Mouse (Mus musculus) cerebellum, postnatal 14 days (tissue): Measurements from ENCODE around the gene Zfp207.
"Not testable (repeated sequence)": the region's sequence is repeated elsewhere in the genome, so short reads cannot be mapped to it uniquely, and the experiment has no call there.

Experiments
- DNase-seq, 2 experiments: peaks; one replicate each; pipeline ENCODE4 v3.0.0; 2021; ENCODE audit warnings: mixed read lengths in 2 of 2

Zfp207 gene

DNA sequence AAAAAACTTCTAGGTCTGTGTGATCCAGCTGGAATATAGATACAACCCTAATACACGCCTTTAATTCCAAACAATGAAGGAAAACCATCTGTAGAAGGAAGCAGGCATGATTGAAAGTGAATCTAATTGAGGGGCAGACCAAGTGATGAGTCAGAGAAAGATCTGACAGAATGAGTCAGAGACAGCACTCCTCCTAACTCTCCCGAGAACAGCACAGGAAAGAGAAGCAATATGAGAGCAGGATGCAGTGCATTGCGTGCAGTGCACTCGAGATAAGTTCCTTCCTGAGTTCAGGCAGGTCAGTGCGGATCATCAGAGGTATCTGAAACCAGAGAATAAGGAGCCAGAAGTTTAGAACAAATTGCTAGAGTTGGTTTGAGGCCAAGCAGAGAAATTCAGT is 34.0 kb downstream of the Zfp207 start:
- DNase-seq, result no peak

DNA sequence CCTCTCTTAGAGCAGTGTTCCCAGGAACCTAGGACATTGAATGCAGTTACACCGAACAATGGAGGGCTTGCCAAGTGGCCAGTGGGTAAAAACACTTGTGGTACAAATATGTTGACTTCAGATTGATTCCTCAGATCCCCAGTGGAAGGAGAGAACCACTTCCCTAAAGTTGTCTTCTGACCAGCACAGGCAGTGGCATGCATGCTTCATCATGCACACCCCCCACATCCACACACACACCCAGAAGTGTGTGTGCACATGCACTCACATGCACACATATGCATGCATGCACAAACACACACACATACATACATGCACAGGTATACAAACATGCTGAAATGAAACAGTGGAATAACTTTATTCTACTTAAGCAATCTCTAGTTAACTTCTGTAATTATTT is 36.7 kb downstream of the Zfp207 start:
- DNase-seq, result no peak

DNA sequence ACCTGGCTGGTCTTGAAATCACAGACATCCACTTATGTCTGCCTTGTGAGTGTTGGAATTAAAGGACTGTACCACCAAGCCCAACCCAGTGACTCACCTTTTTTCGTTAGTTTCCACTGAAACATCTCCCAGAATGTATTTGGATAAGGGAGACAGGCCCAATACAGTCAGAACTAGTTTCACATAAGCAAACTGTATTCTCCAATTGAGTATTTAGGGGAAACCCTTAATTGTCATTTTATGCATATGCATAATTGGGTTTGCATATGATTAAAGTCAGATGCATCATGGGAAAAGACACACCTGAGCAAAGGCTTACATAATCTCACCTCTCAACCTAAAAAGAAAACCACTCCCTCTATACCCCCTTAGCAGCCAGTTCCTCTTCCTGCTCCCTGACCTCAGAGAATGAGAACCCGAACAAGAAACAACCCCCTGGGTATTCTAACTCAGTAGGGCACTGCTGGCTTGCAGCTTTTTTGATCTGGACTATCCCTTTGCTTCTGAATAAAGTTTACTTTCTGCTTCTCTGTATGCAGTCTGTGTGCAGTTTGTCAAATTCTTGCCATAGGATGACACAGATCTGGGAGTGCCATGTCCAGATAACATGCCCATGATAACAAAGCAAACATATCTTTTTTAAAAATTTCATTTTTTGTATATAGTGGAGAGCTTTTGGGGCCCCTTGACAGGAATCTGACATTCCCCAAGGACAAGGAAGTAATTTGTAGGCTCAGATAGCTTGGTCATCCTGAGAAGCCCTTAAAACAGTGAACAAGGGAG is 37.3 kb downstream of the Zfp207 start:
- DNase-seq, result no peak

DNA sequence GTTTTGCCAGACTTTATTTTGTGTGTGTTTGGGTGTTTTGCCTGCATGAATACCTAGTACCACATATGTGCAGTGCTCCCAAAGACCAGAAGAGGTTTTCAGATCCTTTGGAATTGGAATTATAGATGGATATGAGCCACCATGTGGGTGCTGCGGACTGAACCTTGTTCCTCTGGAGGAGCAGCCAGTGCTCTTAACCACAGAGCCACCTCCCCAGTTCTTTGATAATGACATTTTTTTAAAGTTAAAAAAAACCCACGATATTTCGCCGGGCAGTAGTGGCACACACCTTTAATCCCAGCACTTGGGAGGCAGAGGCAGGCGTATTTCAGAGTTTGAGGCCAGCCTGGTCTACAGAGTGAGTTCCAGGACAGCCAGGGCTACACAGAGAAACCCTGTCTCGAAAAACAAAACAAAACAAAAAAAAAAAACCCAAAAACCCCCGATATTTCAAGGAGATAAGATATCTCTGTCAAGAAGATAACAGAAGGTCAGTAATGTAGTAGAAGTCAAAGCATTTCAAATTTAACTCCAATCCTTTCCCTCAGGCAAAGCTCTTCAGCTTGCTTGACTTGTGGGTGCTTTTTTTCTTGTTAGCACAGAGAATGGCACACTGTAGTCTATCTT is 38.5 kb downstream of the Zfp207 start:
- DNase-seq, result no peak

DNA sequence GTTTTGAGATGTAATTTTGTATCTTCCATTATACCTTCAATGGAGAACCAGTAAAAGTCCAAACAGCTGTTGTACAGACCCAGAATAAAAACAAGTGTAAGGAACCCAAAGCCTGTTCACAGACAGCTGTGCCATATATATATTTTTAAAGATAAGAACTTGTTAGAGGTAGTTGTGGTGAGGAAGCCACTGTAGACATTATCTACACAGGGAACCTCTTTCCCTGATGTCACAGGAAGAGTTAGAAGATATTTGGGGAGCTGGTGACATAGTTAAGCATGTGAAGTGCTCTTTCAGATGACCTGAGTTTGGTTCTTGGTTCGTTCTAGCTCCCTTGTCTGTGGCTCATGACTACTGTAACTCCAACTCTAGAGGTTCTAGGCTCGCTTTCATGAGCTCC is 41.6 kb downstream of the Zfp207 start:
- no peak for DNase-seq

DNA sequence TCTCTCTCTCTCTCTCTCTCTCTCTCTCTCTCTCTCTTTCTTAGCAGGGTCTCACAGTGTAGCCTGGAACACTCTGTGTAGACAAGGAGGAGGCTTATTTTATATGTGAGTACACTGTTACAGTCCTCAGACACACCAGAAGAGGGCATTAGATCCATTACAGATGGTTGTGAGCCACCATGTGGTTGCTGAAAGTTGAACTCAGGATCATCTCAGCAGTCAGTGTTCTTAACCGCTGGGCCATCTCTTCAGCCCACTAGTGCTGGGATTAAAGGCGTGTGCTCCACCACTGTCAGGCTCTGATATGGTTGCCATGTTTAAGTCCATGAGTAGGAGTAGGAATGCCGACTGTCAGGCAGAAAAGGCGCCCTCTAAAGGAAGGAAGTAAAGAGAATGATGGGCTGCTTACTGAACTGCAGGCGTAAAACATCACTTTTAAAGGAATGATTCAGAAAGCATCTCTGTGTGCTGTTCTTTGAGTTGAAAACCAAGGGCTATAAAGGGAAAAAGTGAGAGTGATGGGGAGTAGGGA is 42.2 kb downstream of the Zfp207 start:
- no peak for DNase-seq

DNA sequence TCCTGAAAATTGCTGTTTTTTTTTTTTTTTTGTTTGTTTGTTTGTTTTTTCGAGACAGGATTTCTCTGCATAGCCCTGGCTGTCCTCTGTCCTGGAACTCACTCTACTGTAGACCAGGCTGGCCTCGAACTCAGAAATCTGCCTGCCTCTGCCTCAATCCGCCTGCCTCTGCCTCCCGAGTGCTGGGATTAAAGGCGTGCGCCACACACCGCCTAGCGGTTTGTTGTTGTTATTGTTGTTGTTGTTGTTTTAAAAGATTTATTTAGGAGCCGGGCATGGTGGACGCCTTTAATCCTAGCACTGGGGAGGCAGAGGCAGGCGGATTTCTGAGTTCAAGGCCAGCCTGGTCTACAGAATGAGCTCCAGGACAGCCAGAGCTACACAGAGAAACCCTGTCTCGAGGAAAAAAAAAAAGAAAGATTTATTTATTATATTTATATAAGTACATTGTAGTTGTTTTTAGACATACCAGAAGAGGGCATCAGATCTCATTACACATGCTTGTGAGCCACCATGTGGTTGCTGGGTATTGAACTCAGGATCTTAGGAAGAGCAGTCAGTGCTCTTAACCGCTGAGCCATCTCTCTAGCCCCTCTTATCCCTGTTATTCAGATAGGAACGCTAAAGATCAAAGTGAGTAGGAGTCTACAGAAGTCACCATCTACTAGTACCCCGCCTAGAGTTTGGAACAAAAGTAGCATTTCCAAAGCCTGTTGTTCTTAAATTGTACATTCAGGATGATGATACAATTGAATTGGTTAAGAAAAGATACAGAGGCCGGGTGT is 43.1 kb downstream of the Zfp207 start:
- not testable (repeated sequence) for DNase-seq

DNA sequence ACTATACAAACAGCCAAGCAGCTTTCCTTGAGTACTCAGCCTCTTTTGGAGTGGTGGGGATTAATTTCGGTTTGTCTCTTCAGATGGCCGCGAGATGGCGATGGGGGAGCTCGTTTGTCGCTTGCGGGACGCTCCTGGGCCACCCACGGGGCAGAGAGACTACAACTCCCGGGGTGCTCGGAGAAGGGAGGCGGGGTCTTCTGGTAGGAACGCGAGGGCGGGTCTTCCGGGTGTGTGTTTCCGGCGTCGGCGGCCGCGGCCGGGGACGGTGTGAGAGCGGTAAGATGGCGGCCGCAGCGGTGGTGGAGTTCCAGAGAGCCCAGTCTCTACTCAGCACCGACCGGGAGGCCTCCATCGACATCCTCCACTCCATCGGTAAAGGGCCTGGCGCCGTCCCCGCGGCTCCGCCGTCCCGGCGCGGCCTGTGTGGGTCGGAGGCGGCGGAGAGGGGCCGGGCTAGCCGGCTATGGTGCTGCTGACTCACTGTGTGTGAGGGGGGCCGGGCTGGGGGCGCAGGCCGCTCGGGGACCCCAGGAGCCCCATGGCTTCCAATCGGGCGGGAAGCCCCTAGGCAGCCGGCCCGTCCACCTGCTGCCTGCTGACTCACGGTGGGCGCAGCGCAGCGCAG is 45.4 kb downstream of the Zfp207 start, which contains the start of gene Psmd11:
Psmd11 (plus strand) TSS at position 235 of the 628 bp plus-strand sequence.
- DNase-seq, result peak; percentile 98

DNA sequence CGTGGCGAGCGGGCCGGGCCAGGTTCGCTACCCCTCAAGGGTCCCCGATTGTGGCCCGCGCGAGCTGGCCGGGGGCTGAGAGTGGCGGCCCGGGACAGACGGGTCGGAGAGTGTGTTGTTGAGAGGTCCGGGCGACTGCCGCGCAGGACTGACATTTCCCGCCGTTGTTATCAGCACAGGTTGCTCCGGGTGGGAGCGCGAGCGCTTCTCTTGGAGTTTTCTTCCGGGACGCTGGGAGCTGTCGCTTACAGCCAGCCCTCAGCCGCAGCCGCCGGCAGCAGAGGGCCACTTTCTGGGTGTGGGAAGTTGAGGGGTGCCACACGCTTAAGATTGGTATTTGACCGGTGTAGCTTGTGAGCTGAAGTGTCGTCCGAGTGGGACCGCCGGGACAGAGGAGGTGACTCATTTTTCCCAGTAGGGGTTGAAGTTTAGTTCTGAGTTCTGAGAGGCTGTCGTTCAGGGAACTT is 46.0 kb downstream of the Zfp207 start:
- no peak for DNase-seq

DNA sequence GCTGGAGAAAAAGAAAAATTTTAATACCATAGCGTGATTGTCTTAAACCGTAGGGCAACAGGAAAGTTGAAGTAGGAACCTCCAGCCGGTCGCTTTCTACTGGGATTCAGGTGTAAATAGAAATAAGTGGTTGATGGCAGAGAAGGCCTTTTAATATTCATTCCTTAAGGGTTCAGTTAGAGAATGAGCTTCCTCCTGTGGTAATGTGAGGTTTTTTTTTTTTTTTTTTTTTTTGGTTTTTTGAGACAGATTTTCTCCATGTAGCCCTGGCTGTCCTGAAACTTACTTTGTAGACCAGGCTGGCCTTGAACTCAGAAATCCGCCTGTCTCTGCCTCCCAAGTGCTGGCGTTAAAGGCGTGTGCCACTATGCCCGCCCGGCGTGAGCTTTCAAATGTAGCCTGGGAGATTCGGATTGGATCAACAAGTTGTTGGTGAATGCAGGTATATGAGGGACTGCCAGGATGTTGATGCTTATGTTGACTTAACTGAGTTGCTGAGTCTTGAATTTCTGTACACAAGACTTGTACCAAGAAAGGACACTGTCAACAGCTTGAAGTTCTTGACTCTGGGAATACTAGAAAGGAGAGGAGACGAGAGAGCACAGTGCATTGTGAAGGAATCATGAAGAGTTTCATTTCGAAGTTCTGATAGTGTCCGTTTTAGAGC is 46.6 kb downstream of the Zfp207 start:
- no peak for DNase-seq

DNA sequence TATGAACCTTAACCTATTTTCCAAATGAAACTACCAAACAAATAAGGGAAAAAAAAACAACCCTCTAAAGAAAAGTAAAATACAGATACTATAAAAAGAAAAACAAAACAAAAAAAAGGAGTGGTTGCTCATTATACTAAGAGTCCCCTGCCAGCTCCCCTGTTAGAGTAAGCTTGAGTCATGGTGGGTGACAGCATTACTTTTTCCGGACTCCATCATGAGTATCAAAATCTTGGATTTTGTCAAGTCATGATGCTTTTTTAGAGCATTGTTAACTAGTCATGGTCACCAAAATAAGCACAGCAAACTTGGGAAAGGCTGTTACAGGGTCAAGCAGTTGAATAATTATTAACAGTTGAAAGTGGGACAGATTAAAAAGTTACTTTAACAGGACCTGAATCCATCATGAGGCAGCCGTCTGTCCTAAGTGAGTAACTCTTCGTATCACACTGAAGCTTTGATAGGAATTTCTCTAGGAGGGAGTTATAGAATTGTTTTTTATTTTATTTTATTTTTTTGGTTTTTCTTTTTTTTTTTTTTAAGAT is 47.4 kb downstream of the Zfp207 start:
- no peak for DNase-seq

DNA sequence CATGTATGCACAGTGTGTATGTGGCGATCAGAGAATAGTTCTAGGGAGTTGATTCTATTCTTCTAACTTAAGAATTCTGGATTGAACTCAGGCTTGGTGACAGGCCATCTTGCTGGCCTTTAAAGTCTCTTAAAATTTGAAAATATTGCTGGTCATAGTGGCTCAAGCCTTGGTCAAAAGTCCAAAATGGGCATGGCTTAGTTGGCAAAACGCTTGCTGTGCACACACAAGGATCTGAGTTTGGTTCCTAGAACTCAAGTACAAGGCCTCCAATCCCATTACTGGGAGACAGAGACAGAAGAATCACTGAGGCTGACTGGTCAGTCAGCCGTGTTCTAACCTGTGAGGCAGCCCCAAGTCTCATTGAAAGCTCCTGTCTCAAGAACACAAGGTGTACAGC is 63.8 kb downstream of the Zfp207 start:
- no peak for DNase-seq

DNA sequence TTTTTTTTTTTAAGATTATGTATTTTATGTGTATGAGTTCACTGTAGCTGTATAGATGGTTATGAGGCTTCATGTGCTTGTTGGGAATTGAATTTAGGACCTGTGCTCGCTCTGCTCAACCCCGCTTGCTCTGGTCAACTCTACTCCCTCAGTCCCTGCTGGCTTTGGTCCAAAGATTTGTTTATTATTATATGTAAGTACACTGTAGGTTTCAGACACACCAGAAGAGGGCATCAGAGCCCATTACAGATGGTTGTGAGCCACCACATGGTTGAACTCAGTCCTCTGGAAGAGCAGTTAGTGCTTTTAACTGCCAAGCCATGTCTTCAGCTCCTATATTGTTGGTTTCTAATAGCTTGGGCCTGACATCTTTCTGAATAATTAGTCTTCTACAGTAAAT is 66.8 kb downstream of the Zfp207 start:
- DNase-seq, result peak in 1 of 2 experiments; percentile 9

DNA sequence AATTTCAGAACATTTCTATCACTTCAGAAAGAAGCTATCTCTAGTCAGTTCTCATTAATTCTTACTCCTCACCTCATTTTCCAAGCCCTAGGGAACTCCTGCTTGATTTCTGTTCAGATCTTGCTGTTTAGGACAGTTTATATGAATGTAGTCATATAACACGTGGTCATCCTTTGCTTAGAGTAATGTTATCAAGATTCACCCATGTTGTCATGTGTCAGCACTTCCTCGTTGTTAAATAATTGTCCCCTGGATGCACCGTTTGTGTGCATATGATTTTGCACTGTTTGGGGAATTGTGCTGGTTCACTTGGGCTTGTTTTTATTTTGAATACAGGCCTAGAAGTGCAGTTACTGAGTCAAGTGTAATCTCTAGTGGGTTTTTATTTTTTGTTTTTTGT is 69.2 kb downstream of the Zfp207 start:
- DNase-seq, result no peak

DNA sequence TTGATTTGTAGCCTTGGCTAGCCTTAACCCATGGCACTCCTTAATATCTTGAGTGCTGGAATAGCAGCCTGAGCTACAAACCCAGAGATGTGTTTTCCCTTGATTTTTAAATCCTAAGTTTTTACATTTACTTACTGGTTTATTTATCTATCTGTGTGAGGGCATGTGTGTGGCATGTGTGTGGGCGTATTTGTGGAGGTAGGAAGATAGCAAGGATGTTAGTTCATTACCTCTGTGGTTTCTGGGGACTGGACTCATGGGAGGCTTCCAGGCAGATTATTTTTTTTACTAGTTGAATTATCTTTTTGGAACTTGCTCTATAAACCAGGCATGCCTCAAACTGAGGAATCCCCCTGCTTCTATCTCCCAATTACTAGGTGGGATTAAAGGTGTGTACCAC is 70.1 kb downstream of the Zfp207 start:
- DNase-seq, result no peak
